Mouse (Mus musculus): ENCODE data around the gene BC061212. TPM values are rescaled to one million over a fixed set of nuclear protein-coding genes. Genes with fewer than 3 reads are reported as not detected.

BC061212 gene
- not detected in 2 replicates for polyA plus RNA-seq (2015; fragmentation: Nextera tagmentation; extraction: Ambion mirVana)

GRCm38 (mm10) chr5:94070445-94070844 lies at the start of gene BC061212:
TSS of gene BC061212 (minus strand) at chr5:94070545.

GRCm38 (mm10) chr5:94076085-94076484 lies 5.7 kb upstream of the BC061212 start, which contains the start of gene Gm6351:
TSS of gene Gm6351 (plus strand) at chr5:94076385.

Other genes with a start within 250 kb of the BC061212 start
- gene Gm7792, start 226.8 kb downstream of the BC061212 start, polyA plus RNA-seq (2015; fragmentation: Nextera tagmentation; extraction: Ambion mirVana) = not detected in 2 replicates
- gene Gm16429, start 141.5 kb downstream of the BC061212 start, polyA plus RNA-seq (2015; fragmentation: Nextera tagmentation; extraction: Ambion mirVana) = not detected in 2 replicates
- gene Gm6351, start 5.8 kb upstream of the BC061212 start, polyA plus RNA-seq (2015; fragmentation: Nextera tagmentation; extraction: Ambion mirVana) = not detected in 2 replicates
- not detected in 2 replicates for gene Gm3106, start 147.5 kb upstream of the BC061212 start, polyA plus RNA-seq (2015; fragmentation: Nextera tagmentation; extraction: Ambion mirVana)
- not detected in 2 replicates for gene A430089I19Rik, start 236.3 kb upstream of the BC061212 start, polyA plus RNA-seq (2015; fragmentation: Nextera tagmentation; extraction: Ambion mirVana)
- gene Gm6502, start 243.9 kb upstream of the BC061212 start, polyA plus RNA-seq (2015; fragmentation: Nextera tagmentation; extraction: Ambion mirVana) = not detected in 2 replicates

Measured in neural tube, postnatal 0 days (tissue).